Mouse (Mus musculus) liver, adult 2 months (tissue): ENCODE data around the gene Slc9a9. TPM values are rescaled to one million over a fixed set of nuclear protein-coding genes. Genes with fewer than 3 reads are reported as not detected.

Source experiments
- DNase-seq: peaks from one replicate; pipeline ENCODE4 v3.0.0-alpha.2; 2011; ENCODE audit warnings: low read depth, low spot score; ENCODE audit errors: extremely low read depth
- H3K27ac ChIP-seq: fragments of 200-500 bp; replicated peaks from 2 replicates; pipeline ENCODE4 v1.5.1; 2012; ENCODE audit warnings: low read depth, mild to moderate bottlenecking, control low read depth, inconsistent platforms, low read length; ENCODE audit not compliant: insufficient read depth
- H3K27me3 ChIP-seq: fragments of 200-500 bp; 2 replicates; pipeline ENCODE4 v1.6.1; 2012; ENCODE audit warnings: mild to moderate bottlenecking, moderate library complexity, low read length, inconsistent platforms; ENCODE audit not compliant: control insufficient read depth, insufficient read depth
- H3K36me3 ChIP-seq: fragments of 200-500 bp; 2 replicates; pipeline ENCODE4 v1.6.1; 2012; ENCODE audit warnings: low read length, inconsistent platforms; ENCODE audit not compliant: control insufficient read depth, insufficient read depth
- H3K4me1 ChIP-seq: fragments of 200-500 bp; 2 replicates; pipeline ENCODE4 v1.6.1; 2011; ENCODE audit warnings: low read length; ENCODE audit not compliant: control insufficient read depth, insufficient read depth
- H3K4me3 ChIP-seq: fragments of 200-500 bp; 2 replicates; pipeline ENCODE4 v1.5.1; 2011; ENCODE audit warnings: low read depth, mild to moderate bottlenecking, control low read depth, low read length, moderate library complexity; ENCODE audit not compliant: insufficient read depth
- H3K79me2 ChIP-seq: fragments of 200-500 bp; 2 replicates; pipeline ENCODE4 v1.6.1; 2012; ENCODE audit warnings: inconsistent platforms, mild to moderate bottlenecking, low read length, moderate library complexity; ENCODE audit not compliant: control insufficient read depth, insufficient read depth
- H3K9ac ChIP-seq: fragments of 200-500 bp; 2 replicates; pipeline ENCODE4 v1.6.1; 2012; ENCODE audit warnings: low read depth, mild to moderate bottlenecking, control low read depth, inconsistent platforms, low read length
- CTCF ChIP-seq: fragments of 200-500 bp; IDR thresholded peaks from 2 replicates; pipeline ENCODE4 v1.5.1; 2011; ENCODE audit warnings: low read depth, low read length, control low read depth
- POLR2A ChIP-seq: fragments of 200-500 bp; IDR thresholded peaks from 2 replicates; pipeline ENCODE4 v1.6.1; 2011; ENCODE audit warnings: low read length, control low read depth; ENCODE audit not compliant: insufficient read depth; ENCODE audit errors: extremely low read depth
- WGBS: fragments of 180-500 bp; shearing (Covaris S2); methylation state at CpG from one replicate; pipeline ENCODE4 v1.1.7; 2018; 5-methylcytosine and 5-hydroxymethylcytosine counted together
- polyA plus RNA-seq: library from polyadenylated mRNA; depleted of rRNA; stranded (reverse); fragments of >200 nt; gene quantifications from 2 replicates; pipeline ENCODE4 v1.2.3, GENCODE M21; 2012
- total RNA-seq: library from RNA; depleted of rRNA; stranded (reverse); fragments of >200 nt; gene quantifications from 2 replicates; pipeline ENCODE4 v1.2.3, GENCODE M21; 2014

Gene Slc9a9
- total and polyA plus RNA-seq, 2 experiments, result 1.7 to 6.0 TPM

- Histone ChIP-seq H3K27me3 (no peaks in the 10 kb centered on the region; the same call in 1 of the 2 replicates), H3K36me3 (no peaks in the 10 kb centered on the region), H3K4me1 (no peaks in the 10 kb centered on the region), H3K79me2 (no peaks in the 10 kb centered on the region), H3K27ac (no peak overlapping the region), H3K4me3 (no peak overlapping the region), H3K9ac (no peak overlapping the region)
- 90% methylated on average over 5 of the region's 5 CpGs for WGBS
- TF ChIP-seq CTCF (no peak), POLR2A (no peak)
- no peak for DNase-seq
Observed at GRCm38 (mm10) chr9:95221310-95221709, 551.6 kb downstream of the Slc9a9 start.

- Histone ChIP-seq H3K27ac (no peak overlapping the region), H3K4me3 (no peak overlapping the region), H3K9ac (no peak overlapping the region), H3K4me1 (no peaks in the 10 kb centered on the region), H3K79me2 (no peaks in the 10 kb centered on the region), H3K36me3 (no peaks in the 10 kb centered on the region), H3K27me3 (no peaks in the 10 kb centered on the region)
- no peak for DNase-seq
- TF ChIP-seq POLR2A (no peak), CTCF (no peak)
- WGBS, result 92% methylated on average over 4 of the region's 4 CpGs
Observed at GRCm38 (mm10) chr9:95226986-95227385, 557.3 kb downstream of the Slc9a9 start.

GRCm38 (mm10) chr9:95228123-95228522, 558.4 kb downstream of the Slc9a9 start:
- no peaks in the 10 kb centered on the region for H3K27me3 ChIP-seq
- TF ChIP-seq CTCF, result no peak
- TF ChIP-seq POLR2A, result no peak
- H3K27ac ChIP-seq, result no peak overlapping the region
- DNase-seq, result no peak
- H3K4me3 ChIP-seq, result no peak overlapping the region
- no peaks in the 10 kb centered on the region for H3K4me1 ChIP-seq
- no peaks in the 10 kb centered on the region for H3K79me2 ChIP-seq
- no peak overlapping the region for H3K9ac ChIP-seq
- H3K36me3 ChIP-seq, result no peaks in the 10 kb centered on the region
- WGBS, result 98% methylated on average over 1 of the region's 1 CpGs

GRCm38 (mm10) chr9:95229147-95229546, 559.4 kb downstream of the Slc9a9 start:
- Histone ChIP-seq H3K79me2 (no peaks in the 10 kb centered on the region), H3K27me3 (no peaks in the 10 kb centered on the region), H3K36me3 (no peaks in the 10 kb centered on the region), H3K27ac (no peak overlapping the region), H3K4me1 (no peaks in the 10 kb centered on the region), H3K9ac (no peak overlapping the region), H3K4me3 (no peak overlapping the region)
- no peak for TF ChIP-seq POLR2A
- no peak for TF ChIP-seq CTCF
- WGBS, result 93% methylated on average over 2 of the region's 2 CpGs
- DNase-seq, result no peak

GRCm38 (mm10) chr9:95239900-95240299, 570.2 kb downstream of the Slc9a9 start:
- no peaks in the 10 kb centered on the region for H3K79me2 ChIP-seq
- no peak overlapping the region for H3K9ac ChIP-seq
- no peak for DNase-seq
- no peak overlapping the region for H3K4me3 ChIP-seq
- H3K4me1 ChIP-seq, result no peaks in the 10 kb centered on the region
- TF ChIP-seq CTCF (no peak), POLR2A (no peak)
- no peak overlapping the region for H3K27ac ChIP-seq
- no peaks in the 10 kb centered on the region for H3K27me3 ChIP-seq
- no peaks in the 10 kb centered on the region for H3K36me3 ChIP-seq

- no peaks in the 10 kb centered on the region for H3K79me2 ChIP-seq
- no peak overlapping the region for H3K27ac ChIP-seq
- H3K36me3 ChIP-seq, result no peaks in the 10 kb centered on the region
- H3K9ac ChIP-seq, result no peak overlapping the region
- no peak for TF ChIP-seq POLR2A
- TF ChIP-seq CTCF, result no peak
- WGBS, result 96% methylated on average over 2 of the region's 2 CpGs
- H3K27me3 ChIP-seq, result no peaks in the 10 kb centered on the region
- H3K4me1 ChIP-seq, result no peaks in the 10 kb centered on the region
- no peak overlapping the region for H3K4me3 ChIP-seq
- no peak for DNase-seq
Observed at GRCm38 (mm10) chr9:95242628-95243195, 573.0 kb downstream of the Slc9a9 start.
